Comparison of ENCODE assay signal across 10 mouse cellular contexts in genomic region chr13:96983251-96984126, GRCm38 (mm10). TPM values are rescaled to one million over a fixed set of nuclear protein-coding genes. Genes with fewer than 3 reads are reported as not detected.
DNase-seq lines count a peak whose midpoint lies in the region; ATAC-seq and TF ChIP-seq lines count a peak whose summit lies in the region.
"Had no signal": no experiment of that assay in that cellular context is flagged by ENCODE, and none has a peak within 500 bp of the region (broad histone marks: within the 10 kb centered on the region; RNA-seq: fewer than 3 reads in every experiment).

No protein-coding gene starts in this region.

- no peaks in the 10 kb centered on the region for H3K27me3 ChIP-seq in heart, embryonic 10.5 days (ENCODE audit: insufficient read depth, poor library complexity, severe bottlenecking)
- no peaks in the 10 kb centered on the region for H3K27me3 ChIP-seq in ES-Bruce4 (ENCODE audit: control insufficient read depth, insufficient read depth, low read length, poor library complexity, severe bottlenecking)
- no peaks in the 10 kb centered on the region for H3K27me3 ChIP-seq in intestine, embryonic 16.5 days (replicated peaks; ENCODE audit: control insufficient read depth, insufficient read depth, low read length)
- peaks cover 36% of the 10 kb centered on the region for H3K27me3 ChIP-seq in liver, embryonic 16.5 days (ENCODE audit: control insufficient read depth, insufficient read depth, low read depth, low read length)

- no peak overlapping the region for H3K4me3 ChIP-seq in heart, embryonic 10.5 days
- H3K4me3 ChIP-seq in ES-Bruce4 (ENCODE audit: low read depth, low read length), result peak overlapping the region; percentile 30
- no peak overlapping the region for H3K4me3 ChIP-seq in intestine, embryonic 16.5 days (ENCODE audit: low read length)
- peak overlapping the region; percentile 45 for H3K4me3 ChIP-seq in liver, embryonic 16.5 days (ENCODE audit: low read depth, low read length)

- peak overlapping the region; percentile 56 for H3K27ac ChIP-seq in heart, embryonic 10.5 days
- H3K27ac ChIP-seq in ES-Bruce4 (ENCODE audit: insufficient read depth, low read length), result no peak overlapping the region
- no peak overlapping the region for H3K27ac ChIP-seq in intestine, embryonic 16.5 days (ENCODE audit: low read length)
- H3K27ac ChIP-seq in liver, embryonic 16.5 days (ENCODE audit: low read length), result peak overlapping the region; percentile 86
- H3K27ac ChIP-seq: macrophage had no signal

- TF ChIP-seq POLR2A in ES-Bruce4 (IDR thresholded peaks at IDR 0.05; ENCODE audit: insufficient read depth, low read length), result no peak

- TF ChIP-seq CTCF in ES-Bruce4 (IDR thresholded peaks at IDR 0.05; ENCODE audit: low read depth, low read length), result no peak

- 0 out of 2 replicates have a peak, but pooled peaks have one; percentile 36 for ATAC-seq in intestine, embryonic 16.5 days
- ATAC-seq in liver, embryonic 16.5 days (ENCODE audit: low read depth), result peak; percentile 84

- no peaks in the 10 kb centered on the region for H3K9me3 ChIP-seq in heart, embryonic 10.5 days
- no peaks in the 10 kb centered on the region for H3K9me3 ChIP-seq in ES-Bruce4 (replicated peaks; ENCODE audit: control insufficient read depth, insufficient read depth, low read length, poor library complexity, severe bottlenecking)
- H3K9me3 ChIP-seq in intestine, embryonic 16.5 days (ENCODE audit: control insufficient read depth, low read length), result no peaks in the 10 kb centered on the region
- H3K9me3 ChIP-seq in liver, embryonic 16.5 days (replicated peaks; ENCODE audit: control insufficient read depth, low read length), result no peaks in the 10 kb centered on the region

- DNase-seq in heart, embryonic 10.5 days (ENCODE audit: low spot score), result no peak
- no peak for DNase-seq in heart, postnatal 25 days (ENCODE audit: low spot score)
- no peak for DNase-seq in right cerebral cortex, postnatal 25 days
- no peak for DNase-seq in spleen, adult 12 weeks (ENCODE audit: low spot score)
- no peak for DNase-seq in left cerebral cortex, adult 11 months (ENCODE audit: low spot score)

- TF ChIP-seq EP300 in ES-Bruce4 (IDR thresholded peaks at IDR 0.05; ENCODE audit: insufficient read depth, low read depth, low read length), result no peak

- peaks cover 15% of the 10 kb centered on the region for H3K4me1 ChIP-seq in heart, embryonic 10.5 days
- peaks cover 2% of the 10 kb centered on the region for H3K4me1 ChIP-seq in ES-Bruce4 (ENCODE audit: control insufficient read depth, insufficient read depth, low read length)
- H3K4me1 ChIP-seq in intestine, embryonic 16.5 days (ENCODE audit: control insufficient read depth, insufficient read depth, low read length), result peaks cover 5% of the 10 kb centered on the region
- H3K4me1 ChIP-seq in liver, embryonic 16.5 days (ENCODE audit: control insufficient read depth, low read depth, low read length), result peaks cover 8% of the 10 kb centered on the region; the same call in 1 of the 2 replicates

- H3K4me2 ChIP-seq in intestine, embryonic 16.5 days (ENCODE audit: low read depth, low read length), result peak overlapping the region; percentile 17
- peak overlapping the region; percentile 52 for H3K4me2 ChIP-seq in liver, embryonic 16.5 days (ENCODE audit: low read depth, low read length)

- WGBS in heart, embryonic 10.5 days, result 66% methylated on average over 26 of the region's 26 CpGs
- WGBS in intestine, embryonic 16.5 days, result 51% methylated on average over 26 of the region's 26 CpGs
- WGBS in liver, embryonic 16.5 days (ENCODE audit: insufficient replicate concordance), result 6% methylated on average over 26 of the region's 26 CpGs

- H3K9ac ChIP-seq in ES-Bruce4 (ENCODE audit: low read depth, poor library complexity, severe bottlenecking), result no peak overlapping the region
- H3K9ac ChIP-seq in intestine, embryonic 16.5 days (ENCODE audit: low read depth, low read length), result no peak overlapping the region
- H3K9ac ChIP-seq in liver, embryonic 16.5 days (ENCODE audit: low read depth, low read length), result peak overlapping the region; percentile 50

- intact Hi-C loops in heart, postnatal 25 days (cut with DNase I), result no loop called here

- H3K36me3 ChIP-seq in heart, embryonic 10.5 days, result no peaks in the 10 kb centered on the region
- no peaks in the 10 kb centered on the region for H3K36me3 ChIP-seq in ES-Bruce4 (ENCODE audit: control insufficient read depth, insufficient read depth, low read length, poor library complexity, severe bottlenecking)
- no peaks in the 10 kb centered on the region for H3K36me3 ChIP-seq in intestine, embryonic 16.5 days (ENCODE audit: control insufficient read depth, insufficient read depth, low read length)
- H3K36me3 ChIP-seq in liver, embryonic 16.5 days (ENCODE audit: control insufficient read depth, insufficient read depth), result no peaks in the 10 kb centered on the region

RNA-seq across cellular contexts. Expression of gene 1700029F12Rik, which starts 50.7 kb away (rescaled TPM):
- polyA plus RNA-seq in heart, embryonic 10.5 days (2016; fragmentation: Nextera tagmentation; extraction: Ambion mirVana), result not detected in 2 replicates
- not detected for total RNA-seq in heart, postnatal 25 days (2021)
- not detected in 2 replicates for polyA plus RNA-seq in ES-Bruce4 (2011; ENCODE audit: insufficient read depth, insufficient read length, low read depth, missing spikeins)
- polyA plus RNA-seq in intestine, embryonic 16.5 days (2015; fragmentation: Nextera tagmentation; extraction: Ambion mirVana), result not detected in 2 replicates
- not detected in 2 replicates for polyA plus RNA-seq in liver, embryonic 16.5 days (2015; fragmentation: Nextera tagmentation; extraction: Ambion mirVana)
- total RNA-seq: MEL had no signal
- polyA plus RNA-seq: macrophage had no signal

RNA-seq across cellular contexts. Expression of gene Gcnt4, which starts 59.0 kb away (rescaled TPM):
- 0.28 and 0.49 TPM in 2 replicates for polyA plus RNA-seq in heart, embryonic 10.5 days (2016; fragmentation: Nextera tagmentation; extraction: Ambion mirVana)
- under 1 TPM; 0.10 to 0.11 TPM for total RNA-seq in heart, postnatal 25 days (2021)
- polyA plus RNA-seq in ES-Bruce4 (2011; ENCODE audit: insufficient read depth, insufficient read length, low read depth, missing spikeins), result 1.2 and 1.9 TPM in 2 replicates
- 5.9 and 9.1 TPM in 2 replicates for polyA plus RNA-seq in intestine, embryonic 16.5 days (2015; fragmentation: Nextera tagmentation; extraction: Ambion mirVana)
- polyA plus RNA-seq in liver, embryonic 16.5 days (2015; fragmentation: Nextera tagmentation; extraction: Ambion mirVana), result 1.5 TPM in 2 replicates
- total RNA-seq: MEL had no signal
- polyA plus RNA-seq: macrophage had no signal

Comparison
In these comparisons a context has a peak if more than half of its experiments do, and no peak if none do; other contexts are left out.
1. H3K27ac ChIP-seq: peak in heart, embryonic 10.5 days (single experiment) and liver, embryonic 16.5 days (single experiment); none in ES-Bruce4 (single experiment) and intestine, embryonic 16.5 days (single experiment).
2. H3K4me3 ChIP-seq: peak in ES-Bruce4 (single experiment) and liver, embryonic 16.5 days (single experiment); none in heart, embryonic 10.5 days (single experiment) and intestine, embryonic 16.5 days (single experiment).